Mouse (Mus musculus) adrenal gland, postnatal 36 days (tissue): ENCODE results near the gene Cep295nl. TPM values are rescaled to one million over a fixed set of nuclear protein-coding genes. Genes with fewer than 3 reads are reported as not detected.
"Not testable (repeated sequence)": the region's sequence is repeated elsewhere in the genome, so short reads cannot be mapped to it uniquely, and the experiment has no call there.

Source experiments
- DNase-seq, 2 experiments: peaks; one replicate each; pipeline ENCODE4 v3.0.0; 2021; ENCODE audit warnings: mixed read lengths in 1 of 2
- long read RNA-seq, 2 experiments: library from polyadenylated mRNA; stranded (forward); transcript quantifications; one replicate each; pipeline ENCODE4 v2.0.0; 2021; ENCODE audit warnings: borderline sequencing depth in 2 of 2
- total RNA-seq, 2 experiments: library from RNA; stranded (reverse); gene quantifications; 2 replicates each; pipeline ENCODE4 v1.2.3; 2021

The Cep295nl gene
- 1 to 10 TPM in 1 of 2 experiments, under 1 TPM in 1; 0.46 to 1.1 TPM for total RNA-seq
- long read RNA-seq, experiment 1, result 0 reads
- long read RNA-seq, experiment 2, result 0 reads

- DNase-seq, result no peak
Observed at GRCm38 (mm10) chr11:118342400-118342981, at the start of gene Cep295nl. TSS of gene Cep295nl (minus strand) at chr11:118342500.

GRCm38 (mm10) chr11:118387816-118388215 lies 45.5 kb upstream of the Cep295nl start:
- not testable (repeated sequence) for DNase-seq

GRCm38 (mm10) chr11:118379251-118380009 lies 37.1 kb upstream of the Cep295nl start:
- peak; percentile 90 to 92 for DNase-seq

- no peak for DNase-seq
Observed at GRCm38 (mm10) chr11:118378656-118379055, 36.4 kb upstream of the Cep295nl start.

- DNase-seq, result not testable (repeated sequence)
Observed at GRCm38 (mm10) chr11:118376323-118376722, 34.0 kb upstream of the Cep295nl start.

DNA sequence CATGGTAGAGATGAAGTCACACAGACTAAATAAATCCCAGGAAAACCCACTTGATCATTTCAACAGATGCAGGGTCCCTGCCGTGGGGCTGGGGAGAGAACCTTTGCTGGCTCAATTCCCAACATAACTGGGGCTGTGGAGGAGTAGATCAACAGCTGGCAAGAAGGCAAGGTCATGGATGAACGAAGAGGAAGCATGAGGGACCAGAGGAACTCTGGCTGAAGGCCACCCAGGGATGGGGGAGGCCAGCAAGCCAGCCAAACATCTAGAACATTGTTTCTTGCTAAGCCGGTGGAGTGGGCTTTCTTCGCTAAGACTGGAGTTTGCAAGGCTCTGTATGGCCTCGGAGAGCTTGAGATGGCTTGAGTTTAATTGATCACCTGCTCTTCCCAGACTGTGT lies 33.6 kb upstream of the Cep295nl start:
- DNase-seq, result peak; percentile 48 to 68

DNA sequence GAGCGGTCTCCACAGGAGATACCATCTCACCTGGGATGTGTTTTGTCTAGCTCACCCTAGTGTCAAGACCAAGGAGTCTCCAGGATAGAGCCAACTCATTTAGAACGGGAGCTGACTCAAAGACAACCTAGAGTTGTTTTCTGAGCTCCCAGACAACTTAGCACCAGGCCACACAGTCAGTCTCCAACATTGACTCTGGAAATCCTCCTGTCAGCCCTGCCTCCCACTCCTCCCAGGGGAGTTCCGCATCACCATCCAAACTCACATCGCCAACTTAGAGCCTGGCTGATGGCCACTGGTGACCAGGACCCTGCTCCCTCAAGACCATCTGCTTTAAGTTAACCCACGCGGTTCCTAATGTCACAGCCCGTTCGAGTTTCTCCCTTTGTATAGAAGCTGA lies 33.2 kb upstream of the Cep295nl start:
- no peak for DNase-seq

DNA sequence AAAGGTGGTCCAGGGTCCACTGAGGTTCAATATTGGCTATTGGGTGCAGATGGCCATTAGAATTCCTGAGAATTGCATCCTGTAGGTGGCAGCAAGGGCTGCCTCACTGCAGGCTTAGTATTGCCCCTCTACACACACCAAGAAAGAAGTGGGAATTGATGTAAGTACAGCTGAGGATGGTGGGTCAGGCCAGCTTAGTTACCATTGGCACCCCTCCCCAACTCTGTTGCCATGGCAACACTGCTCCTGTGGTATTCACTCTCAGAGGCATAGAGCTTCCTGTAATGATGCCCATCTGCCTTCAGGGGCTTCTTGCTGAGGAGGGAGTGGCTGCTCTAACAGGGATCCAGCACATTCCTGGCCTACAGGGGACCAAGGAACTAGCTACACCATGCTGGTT lies 32.7 kb upstream of the Cep295nl start:
- no peak for DNase-seq

GRCm38 (mm10) chr11:118374506-118374905 lies 32.2 kb upstream of the Cep295nl start:
- DNase-seq, result no peak

- DNase-seq, result no peak
Observed at GRCm38 (mm10) chr11:118372641-118373040, 30.3 kb upstream of the Cep295nl start.

DNA sequence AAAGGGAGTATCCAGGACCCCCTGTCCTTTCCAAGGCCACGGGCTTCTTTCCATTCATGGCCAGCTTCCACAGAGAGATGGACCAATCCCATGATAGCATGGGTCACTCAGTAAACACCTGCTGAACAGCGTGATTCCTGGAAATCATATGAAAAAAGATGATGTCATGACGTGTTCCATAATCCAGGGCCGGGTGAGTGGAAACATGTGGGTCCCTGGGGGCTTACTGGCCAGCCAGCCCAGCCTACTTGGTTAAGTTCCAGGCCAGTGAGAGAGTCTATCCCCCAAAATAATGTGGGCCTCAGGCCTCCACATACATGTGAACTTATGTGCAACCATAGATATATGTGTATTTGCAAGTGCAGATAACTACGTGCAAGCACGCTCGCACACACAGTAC lies 29.6 kb upstream of the Cep295nl start:
- no peak for DNase-seq

- DNase-seq, result no peak
Observed at GRCm38 (mm10) chr11:118369657-118370056, 27.4 kb upstream of the Cep295nl start.

DNA sequence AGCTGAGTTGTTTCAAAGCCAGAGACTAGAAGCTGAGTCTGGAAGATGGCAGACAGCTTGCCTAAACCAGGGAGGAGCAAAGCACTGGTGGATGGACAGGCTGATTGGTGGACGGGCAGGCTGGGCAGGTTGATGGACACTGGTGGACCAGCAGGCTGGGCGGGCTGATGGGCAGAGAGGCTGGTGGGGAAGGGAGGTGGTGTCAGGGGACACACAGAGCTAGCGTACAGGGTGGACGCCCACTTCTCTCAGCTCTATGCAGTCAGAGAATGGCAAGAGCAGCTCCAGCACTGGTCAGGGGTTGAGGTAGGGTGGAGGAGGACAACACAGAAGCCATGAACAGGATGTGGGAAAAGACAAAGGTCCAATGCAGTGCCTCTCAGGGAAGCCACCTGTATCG lies 27.0 kb upstream of the Cep295nl start:
- no peak for DNase-seq

GRCm38 (mm10) chr11:118368330-118368729 lies 26.0 kb upstream of the Cep295nl start:
- peak in 1 of 2 experiments; percentile 35 for DNase-seq

DNA sequence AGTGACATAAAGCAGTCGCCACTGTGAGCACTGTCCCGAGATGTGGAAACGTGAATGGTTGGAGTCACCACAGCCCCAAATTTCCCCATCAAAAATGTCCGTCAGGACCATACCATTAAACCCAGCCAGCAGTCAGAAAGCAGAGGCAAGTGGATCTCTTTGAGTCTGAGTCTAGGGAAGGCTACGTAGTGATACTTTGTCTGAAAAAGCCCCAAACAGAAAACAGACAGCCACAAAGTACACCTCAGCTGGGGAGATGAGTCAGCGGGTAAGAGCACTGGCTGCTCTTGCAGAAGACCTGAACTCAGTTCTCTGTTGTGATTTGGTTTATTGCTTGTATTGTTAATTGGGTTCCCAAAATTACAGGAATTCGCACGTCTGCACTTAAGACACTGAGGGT lies 24.3 kb upstream of the Cep295nl start:
- no peak for DNase-seq

DNA sequence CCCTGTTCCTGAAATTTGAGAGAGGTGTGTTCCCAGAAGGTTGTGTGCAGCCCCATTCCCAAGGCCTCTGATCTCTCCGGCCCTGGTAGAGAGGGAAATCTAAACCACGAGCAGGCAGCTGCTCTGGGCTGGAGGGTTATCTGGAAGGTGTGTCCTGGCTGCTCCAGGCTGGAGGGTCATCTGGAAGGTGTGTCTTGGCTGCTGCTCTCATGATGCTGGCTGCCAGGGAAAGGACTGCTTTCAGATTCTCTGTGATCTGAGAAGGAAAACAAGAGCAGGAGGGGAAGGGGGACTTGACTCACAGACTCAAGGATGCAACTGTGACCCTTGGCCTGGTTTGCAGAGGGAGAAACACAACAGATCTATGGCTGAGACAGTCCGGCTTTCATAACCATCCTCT lies 23.8 kb upstream of the Cep295nl start:
- DNase-seq, result peak in 1 of 2 experiments; percentile 31

- peak; percentile 17 to 66 for DNase-seq
Observed at GRCm38 (mm10) chr11:118365171-118365570, 22.9 kb upstream of the Cep295nl start.

DNA sequence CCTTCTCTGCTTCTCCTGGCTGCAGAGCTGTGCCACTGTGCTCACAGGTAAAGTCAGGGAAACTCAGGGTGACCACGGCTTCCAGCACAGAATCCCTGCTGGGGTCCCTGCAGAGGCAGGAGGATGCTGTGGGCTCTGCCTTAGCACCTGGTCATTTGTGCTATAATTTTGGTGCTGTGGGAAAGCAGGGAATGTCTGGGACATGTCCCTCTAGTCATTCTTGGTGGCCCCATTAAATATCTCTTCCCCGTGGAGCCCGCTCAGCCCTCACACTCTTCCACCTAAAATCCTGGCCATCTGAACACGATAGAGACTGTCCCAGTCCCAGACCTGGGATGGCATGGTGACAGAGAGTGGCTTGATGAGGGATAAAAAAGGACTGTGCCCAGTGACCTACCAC lies 21.7 kb upstream of the Cep295nl start:
- no peak for DNase-seq

DNA sequence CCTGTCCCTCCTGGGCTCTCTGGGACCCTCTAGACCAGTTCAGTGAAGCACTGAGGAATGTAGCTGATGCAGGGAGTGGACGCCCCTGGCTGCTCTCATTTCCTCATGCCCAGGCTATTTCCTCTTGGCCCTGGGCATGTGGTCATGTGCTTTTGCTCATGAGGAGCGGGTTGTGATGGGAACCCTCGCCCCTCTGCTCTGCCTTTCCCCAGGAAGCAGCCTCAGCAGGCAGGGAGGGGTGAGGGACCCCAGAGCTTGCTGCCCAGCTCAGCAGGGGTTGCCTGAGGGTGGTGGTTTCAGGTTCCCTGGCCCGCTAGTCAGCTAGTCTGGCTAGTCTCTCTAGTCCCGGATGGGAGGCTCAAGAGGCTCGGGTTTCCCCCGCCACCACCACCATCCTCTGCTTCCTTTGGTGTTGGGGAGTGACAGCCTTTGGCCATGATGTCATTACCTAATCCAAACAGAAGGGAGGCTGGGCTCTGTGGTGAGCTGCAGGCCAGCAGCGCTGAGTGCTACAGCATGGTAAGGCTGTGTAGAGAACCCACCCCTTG lies 20.7 kb upstream of the Cep295nl start:
- peak; percentile 18 to 44 for DNase-seq

DNA sequence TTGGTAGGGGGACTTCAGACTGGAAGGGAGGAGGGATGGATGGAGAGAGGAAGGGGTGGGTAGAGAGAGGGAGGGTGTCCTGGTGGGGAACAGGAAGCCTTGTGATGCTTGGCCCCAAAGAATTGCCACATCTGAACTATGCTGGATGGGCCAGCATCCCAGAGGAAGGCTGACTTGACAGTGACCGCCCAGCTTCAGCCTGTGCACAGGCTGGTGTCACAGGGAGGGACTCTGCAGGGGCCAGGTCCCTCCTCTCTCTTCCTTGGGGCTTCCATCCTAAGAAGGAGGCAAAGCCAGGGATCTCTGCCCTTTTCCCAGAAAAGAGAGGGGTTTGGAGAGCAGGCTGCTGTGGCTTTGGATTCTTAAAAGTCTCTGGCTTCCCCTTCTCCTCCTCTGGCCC lies 20.2 kb upstream of the Cep295nl start:
- no peak for DNase-seq

GRCm38 (mm10) chr11:118360907-118361341 lies 18.6 kb upstream of the Cep295nl start:
- no peak for DNase-seq

DNA sequence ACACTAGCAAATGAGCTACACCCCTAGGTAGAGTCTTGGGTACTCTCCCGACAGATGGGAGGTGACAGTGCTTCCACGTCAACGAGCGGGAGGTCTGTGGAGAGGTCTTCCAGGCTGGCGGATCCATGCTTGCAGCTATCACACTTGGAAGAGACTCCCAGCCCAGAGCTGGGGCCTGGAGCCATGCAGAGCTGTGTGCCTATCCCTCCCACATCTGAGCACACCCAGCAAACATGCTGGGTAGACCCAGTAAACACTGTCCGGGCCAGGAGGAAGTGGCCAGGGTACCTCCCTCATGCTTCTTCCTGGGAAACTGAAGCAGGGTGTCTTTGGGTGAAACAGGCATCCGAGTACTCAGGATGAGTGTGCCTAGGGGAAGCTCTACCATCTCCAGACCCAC lies 18.2 kb upstream of the Cep295nl start:
- no peak for DNase-seq

DNA sequence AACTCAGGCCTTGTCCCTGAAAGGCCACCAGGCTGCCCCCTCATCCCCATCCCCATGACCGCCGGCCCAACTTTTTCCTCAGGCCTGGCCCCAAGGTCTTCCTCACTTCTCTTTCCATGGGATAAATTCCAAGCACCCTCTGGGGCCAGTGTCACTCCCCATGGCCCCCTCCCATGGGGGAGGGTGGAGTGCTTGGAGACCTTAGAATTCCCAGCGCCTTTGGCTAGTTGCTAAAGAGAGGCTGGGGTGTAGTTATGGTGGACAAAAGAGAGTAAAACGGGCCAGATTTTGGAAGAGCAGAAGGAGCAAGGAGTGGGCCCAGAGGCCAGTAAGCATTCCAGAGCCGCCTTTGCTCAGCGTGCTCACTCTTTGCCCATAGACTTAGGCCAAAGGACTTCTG lies 13.3 kb upstream of the Cep295nl start, which contains the start of gene Timp2:
TSS of gene Timp2 (minus strand) at position 101 of the 400 bp plus-strand sequence.
- DNase-seq, result no peak
